1 mouse cellular context compared by ENCODE assay signal in genomic region chr7:4141648-4142325, GRCm38 (mm10).
TF ChIP-seq lines count a peak whose summit lies in the region.

No protein-coding gene starts in this region.

TF ChIP-seq in CH12.LX, 34 proteins besides CTCF, POLR2A, EP300 and RAD21:
- peak; percentile 49; the same call in 1 of the 2 replicates for TF ChIP-seq BHLHE40 (IDR thresholded peaks at IDR 0.05; ENCODE audit: low read depth, low read length)
- TF ChIP-seq USF2 (conservative IDR thresholded peaks at IDR 0.05; ENCODE audit: low read depth, low read length), result no peak
- TF ChIP-seq SIN3A (IDR thresholded peaks at IDR 0.05; ENCODE audit: low read length), result peak; percentile 69; the same call in 1 of the 2 replicates
- peak; percentile 81 for TF ChIP-seq IRF4 (IDR thresholded peaks at IDR 0.05; ENCODE audit: low read depth, low read length)
- 0 out of 2 replicates have a peak, but pooled peaks have one; percentile 16 for TF ChIP-seq JUND (conservative IDR thresholded peaks at IDR 0.05; ENCODE audit: low read depth, low read length)
- TF ChIP-seq RCOR1 (conservative IDR thresholded peaks at IDR 0.05; ENCODE audit: low read depth, low read length), result 0 out of 2 replicates have a peak, but pooled peaks have one; percentile 39
- TF ChIP-seq ZKSCAN1 (IDR thresholded peaks at IDR 0.05; ENCODE audit: borderline replicate concordance, low read depth, low read length), result no peak
- no peak for TF ChIP-seq HCFC1 (IDR thresholded peaks at IDR 0.05; ENCODE audit: low read depth, low read length)
- TF ChIP-seq MAFK (IDR thresholded peaks at IDR 0.05; ENCODE audit: insufficient replicate concordance, low read length), result no peak
- TF ChIP-seq ETS1 (conservative IDR thresholded peaks at IDR 0.05; ENCODE audit: low read depth, low read length), result peak; percentile 82
- no peak for TF ChIP-seq MAX (IDR thresholded peaks at IDR 0.05; ENCODE audit: low read length)
- 0 out of 2 replicates have a peak, but pooled peaks have one; percentile 47 for TF ChIP-seq KAT2A (IDR thresholded peaks at IDR 0.05; ENCODE audit: insufficient replicate concordance, low read length)
